Mouse (Mus musculus): ENCODE results near the gene Adcy4. TPM values are rescaled to one million over a fixed set of nuclear protein-coding genes. Genes with fewer than 3 reads are reported as not detected.

Adcy4 gene
- polyA plus RNA-seq, 1 experiment from 2014 or later = 17.7 TPM

Other genes starting within 250 kb of the Adcy4 start
- 40.9 and 43.9 TPM in 2 replicates for gene Pck2, start 243.8 kb downstream of the Adcy4 start, polyA plus RNA-seq (2015; fragmentation: Nextera tagmentation; extraction: Ambion mirVana)
- 60.0 and 66.2 TPM in 2 replicates for gene Dcaf11, start 224.1 kb downstream of the Adcy4 start, polyA plus RNA-seq (2015; fragmentation: Nextera tagmentation; extraction: Ambion mirVana)
- gene A730061H03Rik, start 223.7 kb downstream of the Adcy4 start, polyA plus RNA-seq (2015; fragmentation: Nextera tagmentation; extraction: Ambion mirVana) = 0.56 and 1.3 TPM in 2 replicates
- 100 and 109 TPM in 2 replicates for gene Fitm1, start 208.5 kb downstream of the Adcy4 start, polyA plus RNA-seq (2015; fragmentation: Nextera tagmentation; extraction: Ambion mirVana)
- gene Psme1, start 206.0 kb downstream of the Adcy4 start, polyA plus RNA-seq (2015; fragmentation: Nextera tagmentation; extraction: Ambion mirVana) = 212 and 219 TPM in 2 replicates
- 14.8 and 19.1 TPM in 2 replicates for gene Emc9, start 198.8 kb downstream of the Adcy4 start, polyA plus RNA-seq (2015; fragmentation: Nextera tagmentation; extraction: Ambion mirVana)
- 191 and 205 TPM in 2 replicates for gene Psme2, start 193.0 kb downstream of the Adcy4 start, polyA plus RNA-seq (2015; fragmentation: Nextera tagmentation; extraction: Ambion mirVana)
- gene Rnf31, start 192.4 kb downstream of the Adcy4 start, polyA plus RNA-seq (2015; fragmentation: Nextera tagmentation; extraction: Ambion mirVana) = 12.5 and 15.2 TPM in 2 replicates
- 9.7 and 10.1 TPM in 2 replicates for gene Irf9, start 180.5 kb downstream of the Adcy4 start, polyA plus RNA-seq (2015; fragmentation: Nextera tagmentation; extraction: Ambion mirVana)
- 13.4 and 15.1 TPM in 2 replicates for gene Rec8, start 166.1 kb downstream of the Adcy4 start, polyA plus RNA-seq (2015; fragmentation: Nextera tagmentation; extraction: Ambion mirVana)
- 64.8 and 67.1 TPM in 2 replicates for gene Ipo4, start 148.1 kb downstream of the Adcy4 start, polyA plus RNA-seq (2015; fragmentation: Nextera tagmentation; extraction: Ambion mirVana)
- 1.4 and 1.6 TPM in 2 replicates for gene Gm49378, start 146.2 kb downstream of the Adcy4 start, polyA plus RNA-seq (2015; fragmentation: Nextera tagmentation; extraction: Ambion mirVana)
- gene Tm9sf1, start 140.3 kb downstream of the Adcy4 start, polyA plus RNA-seq (2015; fragmentation: Nextera tagmentation; extraction: Ambion mirVana) = 77.8 and 81.5 TPM in 2 replicates
- 0.43 and 0.53 TPM in 2 replicates for gene Tssk4, start 133.9 kb downstream of the Adcy4 start, polyA plus RNA-seq (2015; fragmentation: Nextera tagmentation; extraction: Ambion mirVana)
- gene Mdp1, start 123.6 kb downstream of the Adcy4 start, polyA plus RNA-seq (2015; fragmentation: Nextera tagmentation; extraction: Ambion mirVana) = 74.3 and 83.3 TPM in 2 replicates
- 39.3 and 47.4 TPM in 2 replicates for gene Gmpr2, start 112.2 kb downstream of the Adcy4 start, polyA plus RNA-seq (2015; fragmentation: Nextera tagmentation; extraction: Ambion mirVana)
- gene Nedd8, start 112.0 kb downstream of the Adcy4 start, polyA plus RNA-seq (2015; fragmentation: Nextera tagmentation; extraction: Ambion mirVana) = 471 and 507 TPM in 2 replicates
- gene Tinf2, start 102.3 kb downstream of the Adcy4 start, polyA plus RNA-seq (2015; fragmentation: Nextera tagmentation; extraction: Ambion mirVana) = 30.9 and 32.1 TPM in 2 replicates
- 0.23 and 0.25 TPM in 2 replicates for gene Tgm1, start 70.2 kb downstream of the Adcy4 start, polyA plus RNA-seq (2015; fragmentation: Nextera tagmentation; extraction: Ambion mirVana)
- 22.8 and 23.4 TPM in 2 replicates for gene Rabggta, start 61.8 kb downstream of the Adcy4 start, polyA plus RNA-seq (2015; fragmentation: Nextera tagmentation; extraction: Ambion mirVana)
- 54.8 and 66.9 TPM in 2 replicates for gene Dhrs1, start 38.4 kb downstream of the Adcy4 start, polyA plus RNA-seq (2015; fragmentation: Nextera tagmentation; extraction: Ambion mirVana)
- 22.8 and 23.9 TPM in 2 replicates for gene Nop9, start 38.4 kb downstream of the Adcy4 start, polyA plus RNA-seq (2015; fragmentation: Nextera tagmentation; extraction: Ambion mirVana)
- gene Cideb, start 25.6 kb downstream of the Adcy4 start, polyA plus RNA-seq (2015; fragmentation: Nextera tagmentation; extraction: Ambion mirVana) = 1.2 and 2.1 TPM in 2 replicates
- 0.25 and 0.27 TPM in 2 replicates for gene Ltb4r2, start 22.7 kb downstream of the Adcy4 start, polyA plus RNA-seq (2015; fragmentation: Nextera tagmentation; extraction: Ambion mirVana)
- gene Ltb4r1, start 18.1 kb downstream of the Adcy4 start, polyA plus RNA-seq (2015; fragmentation: Nextera tagmentation; extraction: Ambion mirVana) = 0.48 and 0.71 TPM in 2 replicates
- 18.8 and 20.6 TPM in 2 replicates for gene Ripk3, start 4.8 kb upstream of the Adcy4 start, polyA plus RNA-seq (2015; fragmentation: Nextera tagmentation; extraction: Ambion mirVana)
- 12.5 and 14.0 TPM in 2 replicates for gene Nfatc4, start 39.0 kb upstream of the Adcy4 start, polyA plus RNA-seq (2015; fragmentation: Nextera tagmentation; extraction: Ambion mirVana)
- 16.5 and 18.2 TPM in 2 replicates for gene Nynrin, start 69.9 kb upstream of the Adcy4 start, polyA plus RNA-seq (2015; fragmentation: Nextera tagmentation; extraction: Ambion mirVana)
- gene Cbln3, start 100.3 kb upstream of the Adcy4 start, polyA plus RNA-seq (2015; fragmentation: Nextera tagmentation; extraction: Ambion mirVana) = 0.27 and 0.31 TPM in 2 replicates
- gene Khnyn, start 100.9 kb upstream of the Adcy4 start, polyA plus RNA-seq (2015; fragmentation: Nextera tagmentation; extraction: Ambion mirVana) = 9.5 and 9.8 TPM in 2 replicates
- 48.2 and 51.6 TPM in 2 replicates for gene Sdr39u1, start 116.2 kb upstream of the Adcy4 start, polyA plus RNA-seq (2015; fragmentation: Nextera tagmentation; extraction: Ambion mirVana)
- gene Cma1, start 160.6 kb upstream of the Adcy4 start, polyA plus RNA-seq (2015; fragmentation: Nextera tagmentation; extraction: Ambion mirVana) = 0.78 and 0.86 TPM in 2 replicates
- gene Cma2, start 166.9 kb upstream of the Adcy4 start, polyA plus RNA-seq (2015; fragmentation: Nextera tagmentation; extraction: Ambion mirVana) = not detected in 2 replicates
- not detected in 2 replicates for gene Mcpt1, start 233.9 kb upstream of the Adcy4 start, polyA plus RNA-seq (2015; fragmentation: Nextera tagmentation; extraction: Ambion mirVana)
- gene Mcpt9, start 246.4 kb upstream of the Adcy4 start, polyA plus RNA-seq (2015; fragmentation: Nextera tagmentation; extraction: Ambion mirVana) = not detected in 2 replicates